Mouse (Mus musculus): ENCODE measurements around the gene Fa2h.
"Not testable (repeated sequence)": the region's sequence is repeated elsewhere in the genome, so short reads cannot be mapped to it uniquely, and the experiment has no call there.

The Fa2h gene

GRCm38 (mm10) chr8:111358905-111359304 lies 34.7 kb downstream of the Fa2h start:
- no peak for DNase-seq (ENCODE audit: low spot score in 2 of 2)

DNA sequence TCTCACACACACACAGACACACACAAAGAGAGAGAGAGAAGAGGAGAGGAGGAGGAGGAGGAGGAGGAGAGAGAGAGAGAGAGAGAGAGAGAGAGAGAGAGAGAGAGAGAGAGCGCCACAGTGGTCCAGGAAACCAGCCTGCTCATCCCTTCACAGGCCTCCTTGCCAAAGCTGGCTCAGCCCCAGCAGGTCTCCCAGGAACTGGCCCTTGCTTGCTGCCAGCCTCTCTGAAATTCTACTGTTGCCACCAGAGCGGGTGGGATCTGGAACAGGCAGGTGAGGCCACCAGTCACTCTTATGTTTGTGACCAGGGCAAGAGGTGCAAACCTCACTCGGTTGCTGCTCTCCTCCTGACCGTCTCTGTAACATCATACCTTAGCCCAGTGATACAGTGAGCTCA lies 36.2 kb downstream of the Fa2h start:
- DNase-seq (ENCODE audit: low spot score in 2 of 2) = no peak

GRCm38 (mm10) chr8:111353497-111353896 lies 40.1 kb downstream of the Fa2h start:
- peak; percentile 66 to 69 for DNase-seq (ENCODE audit: low spot score in 2 of 2)

GRCm38 (mm10) chr8:111352289-111352688 lies 41.3 kb downstream of the Fa2h start:
- DNase-seq (ENCODE audit: low spot score in 2 of 2) = no peak

GRCm38 (mm10) chr8:111350577-111350976 lies 43.0 kb downstream of the Fa2h start:
- DNase-seq (ENCODE audit: low spot score in 2 of 2) = no peak

DNA sequence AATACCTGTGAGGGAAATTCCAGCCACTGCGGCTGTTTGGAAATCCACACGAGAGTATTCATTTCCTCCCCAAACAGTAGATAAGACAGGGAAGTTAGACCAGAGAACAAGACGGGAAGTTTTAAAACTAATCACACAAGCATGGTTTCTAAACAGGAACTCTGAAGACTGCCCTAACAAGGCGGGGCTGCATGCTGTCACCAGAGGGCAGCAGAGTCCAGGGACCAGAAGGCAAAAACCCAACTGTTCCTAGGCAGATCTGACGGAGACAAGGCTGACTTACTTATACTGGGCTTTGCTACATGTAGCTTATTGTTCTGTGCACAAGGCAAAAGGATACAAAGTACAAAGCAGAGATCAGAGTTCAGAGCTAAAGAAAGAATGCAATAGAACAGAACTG lies 50.4 kb downstream of the Fa2h start:
- peak; percentile 79 to 86 for DNase-seq (ENCODE audit: low spot score in 2 of 2)

DNA sequence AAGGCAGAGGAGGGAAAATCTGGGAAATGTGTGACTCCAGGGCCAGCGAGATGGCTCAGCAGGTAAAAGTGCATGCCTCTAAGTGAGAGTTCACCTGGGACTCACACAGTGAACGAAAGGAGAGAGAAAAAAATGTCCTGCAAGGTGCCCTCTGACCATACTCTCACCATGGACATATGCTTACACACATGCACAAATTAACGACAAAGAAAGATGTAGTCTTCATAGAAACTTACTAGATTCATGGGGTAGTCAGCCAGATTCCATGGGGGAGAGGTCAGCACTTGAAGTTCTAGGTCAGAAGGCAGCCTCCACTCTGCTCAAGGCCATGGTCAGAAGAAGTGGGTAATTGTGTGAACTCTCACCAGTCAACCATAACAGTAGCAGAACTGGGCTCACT lies 53.4 kb downstream of the Fa2h start:
- DNase-seq (ENCODE audit: low spot score in 2 of 2) = no peak

GRCm38 (mm10) chr8:111338370-111339208 lies 55.0 kb downstream of the Fa2h start:
- no peak for DNase-seq (ENCODE audit: low spot score in 2 of 2)

DNA sequence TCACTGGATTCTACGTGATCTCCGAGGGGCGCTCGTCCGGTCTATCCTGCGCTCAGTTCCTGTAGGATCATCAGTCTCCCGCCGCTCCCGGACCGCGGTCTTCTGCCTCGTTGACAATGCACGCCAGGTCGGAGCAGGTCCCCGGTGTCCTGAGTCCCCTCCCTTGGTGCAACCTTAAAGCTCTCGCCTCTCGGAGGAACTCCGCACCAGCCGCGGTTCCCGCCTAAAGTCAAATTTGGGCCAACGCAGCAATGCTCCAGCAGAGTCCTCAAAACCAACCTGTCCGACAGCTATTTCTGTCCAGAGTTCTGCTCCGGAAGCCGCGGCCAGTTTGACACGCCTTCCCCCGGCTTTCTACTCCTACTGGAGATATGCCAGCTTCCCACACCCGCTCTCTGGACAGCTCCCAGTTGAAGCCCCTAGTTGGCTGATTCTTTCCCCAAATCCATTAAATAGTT lies 55.7 kb downstream of the Fa2h start, which contains the start of gene Mlkl:
Mlkl (minus strand) TSS at position 288 of the 458 bp plus-strand sequence.
- DNase-seq (ENCODE audit: low spot score in 2 of 2) = no peak

DNA sequence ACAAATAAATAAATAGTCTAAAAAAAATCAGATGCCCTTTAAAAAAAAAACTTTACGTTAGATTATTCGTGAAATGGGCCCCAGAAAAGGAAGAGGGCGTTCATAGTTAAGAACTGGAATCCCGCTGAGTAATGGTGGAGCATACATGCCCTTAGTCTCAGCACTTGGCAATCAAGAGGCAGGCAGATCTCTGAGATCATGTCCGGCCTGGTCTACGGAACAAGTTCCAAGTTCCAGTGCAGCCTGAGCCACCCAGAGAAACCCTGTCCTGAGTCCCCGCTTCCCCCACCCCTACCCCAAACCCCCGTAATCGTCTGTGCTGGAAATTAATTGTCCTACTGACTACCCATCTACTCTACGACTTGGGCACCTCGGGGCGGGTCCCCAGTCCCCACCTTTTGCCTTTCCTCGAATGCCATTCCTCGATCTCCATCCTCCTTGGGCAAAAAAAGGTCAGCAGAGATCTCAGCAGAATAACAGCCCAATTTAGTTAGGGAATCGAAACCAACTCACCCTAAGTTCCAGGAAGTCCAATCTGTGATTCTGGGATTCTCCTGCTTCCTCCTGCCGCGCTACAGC lies 56.2 kb downstream of the Fa2h start:
- DNase-seq (ENCODE audit: low spot score in 2 of 2) = no peak

GRCm38 (mm10) chr8:111336692-111337091 lies 56.9 kb downstream of the Fa2h start:
- DNase-seq (ENCODE audit: low spot score in 2 of 2) = no peak

GRCm38 (mm10) chr8:111325222-111325790 lies 68.3 kb downstream of the Fa2h start:
- no peak for DNase-seq (ENCODE audit: low spot score in 2 of 2)

- DNase-seq (ENCODE audit: low spot score in 2 of 2) = no peak
Measured at GRCm38 (mm10) chr8:111314729-111315128, 78.9 kb downstream of the Fa2h start.

GRCm38 (mm10) chr8:111313961-111314360 lies 79.7 kb downstream of the Fa2h start:
- not testable (repeated sequence) for DNase-seq (ENCODE audit: low spot score in 2 of 2)

- DNase-seq (ENCODE audit: low spot score in 2 of 2) = no peak
Measured at GRCm38 (mm10) chr8:111312758-111313162, 80.9 kb downstream of the Fa2h start.

DNA sequence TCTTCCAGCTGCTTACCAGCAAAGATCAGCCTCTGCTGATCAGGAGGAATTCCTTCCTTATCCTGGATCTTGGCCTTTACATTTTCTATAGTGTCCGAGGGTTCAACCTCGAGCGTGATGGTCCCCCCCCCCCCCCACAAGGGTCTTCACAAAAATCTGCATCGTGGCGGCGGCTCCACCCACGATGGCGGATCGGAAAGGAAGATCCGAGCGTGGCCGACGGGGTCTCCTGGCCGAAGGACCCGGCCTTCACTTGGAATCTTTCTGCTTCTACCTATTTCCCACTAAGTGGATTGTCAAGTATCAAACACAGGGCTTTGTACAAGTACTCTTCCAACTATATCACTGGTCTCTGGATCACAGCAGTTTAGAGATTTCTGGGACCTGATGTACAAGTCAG lies 83.6 kb downstream of the Fa2h start:
- DNase-seq (ENCODE audit: low spot score in 2 of 2) = not testable (repeated sequence)

DNA sequence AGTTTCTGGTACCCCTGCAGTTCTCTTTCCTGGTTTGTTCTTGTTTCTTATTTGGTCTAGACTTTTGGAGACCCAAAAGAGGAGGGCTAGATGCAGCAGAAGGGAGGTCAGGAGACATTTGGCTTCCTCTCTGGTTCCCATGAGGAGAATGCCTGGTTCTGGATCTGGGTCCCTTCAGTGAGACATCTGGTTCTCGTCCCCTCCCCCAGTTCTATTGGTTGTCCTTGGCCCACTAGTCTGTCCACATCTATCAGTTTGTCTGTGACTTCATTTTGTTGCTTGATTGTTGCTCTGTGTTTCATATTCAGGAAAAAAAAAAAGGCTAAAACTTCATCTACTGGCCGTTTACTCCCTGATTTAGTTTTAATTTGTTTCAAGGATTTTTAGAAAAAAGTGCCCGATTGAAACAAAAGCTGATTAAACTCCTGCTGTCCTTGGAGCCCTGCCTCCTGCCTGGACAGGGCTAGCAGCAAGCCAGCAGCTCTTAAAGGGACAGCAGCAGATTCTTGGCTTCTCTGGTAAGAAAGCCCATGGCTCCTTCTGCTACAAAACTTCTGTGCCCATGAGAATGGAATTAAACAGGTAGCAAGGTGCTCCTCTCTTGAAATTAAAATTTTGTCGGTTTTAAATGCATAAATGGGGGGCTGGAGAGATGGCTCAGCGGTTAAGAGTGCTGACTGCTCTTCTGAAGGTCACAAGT lies 88.4 kb downstream of the Fa2h start:
- DNase-seq (ENCODE audit: low spot score in 2 of 2) = peak in 1 of 2 experiments; percentile 23

GRCm38 (mm10) chr8:111304359-111304758 lies 89.3 kb downstream of the Fa2h start:
- DNase-seq (ENCODE audit: low spot score in 2 of 2) = no peak

DNA sequence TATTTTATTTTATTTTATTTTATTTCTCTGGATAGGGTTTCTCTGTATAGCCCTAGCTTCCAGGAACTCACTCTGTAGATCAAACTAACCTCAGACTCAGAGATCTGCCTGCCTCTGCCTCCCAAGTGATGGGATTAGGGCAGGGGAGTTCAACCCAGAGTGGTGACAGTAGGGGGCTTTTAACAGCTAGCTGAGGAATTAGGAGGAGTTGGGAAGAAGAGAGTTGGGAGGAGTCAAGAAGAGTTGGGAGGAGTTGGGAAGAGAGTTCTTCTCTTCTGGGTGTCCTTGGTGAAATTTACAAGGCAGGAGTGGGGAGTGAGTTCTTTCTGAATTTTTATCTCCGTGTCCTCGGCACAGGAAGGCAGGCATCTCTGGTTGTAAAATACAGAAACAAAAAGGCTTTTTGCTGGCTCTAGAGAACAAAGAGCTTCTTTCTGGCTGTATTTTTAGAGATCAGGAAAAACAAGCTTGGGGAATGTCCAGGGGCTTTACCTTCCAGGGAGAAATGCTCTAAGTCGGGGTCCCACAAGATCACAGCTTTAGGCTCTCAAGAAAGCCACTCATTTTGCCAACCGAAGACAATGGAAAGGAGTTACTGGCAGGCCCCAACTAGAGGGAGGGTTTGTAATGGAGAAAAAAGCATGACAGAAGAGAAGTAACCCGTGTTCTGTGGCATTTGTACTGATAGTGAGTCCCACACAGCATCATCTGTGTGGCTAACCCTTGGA lies 90.4 kb downstream of the Fa2h start:
- DNase-seq (ENCODE audit: low spot score in 2 of 2) = not testable (repeated sequence)

GRCm38 (mm10) chr8:111300597-111301546 lies 92.8 kb downstream of the Fa2h start:
- peak in 1 of 2 experiments; percentile 24 for DNase-seq (ENCODE audit: low spot score in 2 of 2)
